Mouse (Mus musculus) stomach, postnatal 0 days (tissue): ENCODE results near the gene Stx17. TPM values are rescaled to one million over a fixed set of nuclear protein-coding genes. Genes with fewer than 3 reads are reported as not detected.
A peak's percentile ranks its signal among the peaks of the same experiment; 100 is the strongest.

ENCODE experiments used
- ATAC-seq: fragments of 200-750 bp; cut with Nextera tagmentation; 2 replicates; pipeline ENCODE4 v1.8.0; 2017; ENCODE audit not compliant: low FRiP score, low TSS enrichment
- DNase-seq: peaks from one replicate; pipeline ENCODE4 v3.0.0-alpha.2; 2016; ENCODE audit warnings: low spot score
- H3K27ac ChIP-seq: fragments of 300-500 bp; sonication (generic); replicated peaks from 2 replicates; pipeline ENCODE4 v1.5.1; 2014; ENCODE audit warnings: mild to moderate bottlenecking, control low read depth
- H3K27me3 ChIP-seq: fragments of 300-500 bp; sonication (generic); 2 replicates; pipeline ENCODE4 v1.6.1; 2014; ENCODE audit warnings: low read length; ENCODE audit not compliant: control insufficient read depth, insufficient read depth
- H3K36me3 ChIP-seq: fragments of 300-500 bp; sonication (generic); 2 replicates; pipeline ENCODE4 v1.6.1; 2014; ENCODE audit warnings: low read length, mixed read lengths; ENCODE audit not compliant: control insufficient read depth, insufficient read depth
- H3K4me1 ChIP-seq: fragments of 300-500 bp; sonication (generic); replicated peaks from 2 replicates; pipeline ENCODE4 v1.6.1; 2014; ENCODE audit warnings: antibody characterized with exemption; ENCODE audit not compliant: control insufficient read depth, insufficient read depth
- H3K4me2 ChIP-seq: fragments of 300-500 bp; sonication (generic); replicated peaks from 2 replicates; pipeline ENCODE4 v1.6.1; 2014; ENCODE audit warnings: low read depth, mild to moderate bottlenecking, control low read depth, moderate library complexity
- H3K4me3 ChIP-seq: fragments of 300-500 bp; sonication (generic); 2 replicates; pipeline ENCODE4 v1.5.1; 2014; ENCODE audit warnings: low read depth, low read length, control low read depth
- H3K9ac ChIP-seq: fragments of 300-500 bp; sonication (generic); 2 replicates; pipeline ENCODE4 v1.6.1; 2014; ENCODE audit warnings: mild to moderate bottlenecking, low read length, control low read depth, mixed read lengths
- H3K9me3 ChIP-seq: fragments of 300-500 bp; sonication (generic); 2 replicates; pipeline ENCODE4 v1.6.1; 2016; ENCODE audit warnings: low read length; ENCODE audit not compliant: control insufficient read depth
- CTCF ChIP-seq: IDR thresholded peaks from 2 replicates; pipeline ENCODE4 v1.5.1; 2016; ENCODE audit warnings: antibody characterized with exemption, low read depth, mild to moderate bottlenecking, moderate library complexity
- EP300 ChIP-seq: optimal IDR thresholded peaks from 2 replicates; pipeline ENCODE3; 2016; ENCODE audit warnings: antibody characterized with exemption
- WGBS: fragments of 180-500 bp; shearing (Covaris S2); extraction: QIAGEN DNeasy Blood & Tissue Kit; methylation state at CpG from one replicate; pipeline ENCODE4 v1.1.7; 2014; 5-methylcytosine and 5-hydroxymethylcytosine counted together
- polyA plus RNA-seq: library from polyadenylated mRNA; unstranded; fragments of >200 nt; fragmentation: Nextera tagmentation; extraction: Ambion mirVana; gene quantifications from 2 replicates; pipeline ENCODE4 v1.2.1, GENCODE M21; 2015

The Stx17 gene
- polyA plus RNA-seq, 1 experiment from 2014 or later, result 28.4 TPM

DNA sequence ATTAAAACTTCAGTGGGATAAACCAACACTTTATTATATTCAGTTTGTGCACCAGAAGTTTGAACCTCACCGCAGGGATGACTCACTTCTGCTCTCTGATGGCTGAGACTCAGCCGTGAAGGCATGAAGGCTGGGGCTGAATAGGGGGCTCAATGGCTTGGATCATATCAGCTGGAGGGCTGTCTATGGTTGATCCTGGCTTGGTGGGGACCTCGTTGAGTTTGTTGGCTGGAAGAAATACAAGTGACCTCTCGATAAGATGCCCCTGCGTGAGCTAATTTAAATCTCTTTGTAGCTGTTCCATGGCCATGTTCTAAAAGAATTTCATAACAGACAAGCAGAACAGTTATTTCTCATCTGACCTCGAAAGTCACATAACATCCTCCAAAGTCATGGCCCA lies 17.6 kb upstream of the Stx17 start:
- Histone ChIP-seq H3K4me2 (no peak overlapping the region), H3K36me3 (no peaks in the 10 kb centered on the region), H3K27ac (no peak overlapping the region), H3K4me1 (no peaks in the 10 kb centered on the region), H3K9me3 (no peaks in the 10 kb centered on the region), H3K4me3 (no peak overlapping the region), H3K27me3 (no peaks in the 10 kb centered on the region), H3K9ac (no peak overlapping the region)
- 89% methylated on average over 6 of the region's 6 CpGs for WGBS
- DNase-seq (no peak), ATAC-seq (no peak)
- TF ChIP-seq EP300 (no peak), CTCF (no peak)

GRCm38 (mm10) chr4:48108591-48108990 lies 16.1 kb upstream of the Stx17 start:
- ATAC-seq (no peak), DNase-seq (no peak)
- TF ChIP-seq EP300 (no peak), CTCF (peak; percentile 40)
- Histone ChIP-seq H3K27me3 (no peaks in the 10 kb centered on the region), H3K27ac (no peak overlapping the region), H3K36me3 (no peaks in the 10 kb centered on the region), H3K9me3 (no peaks in the 10 kb centered on the region), H3K4me2 (no peak overlapping the region), H3K9ac (no peak overlapping the region), H3K4me1 (no peaks in the 10 kb centered on the region), H3K4me3 (no peak overlapping the region)
- WGBS, result 59% methylated on average over 2 of the region's 2 CpGs

DNA sequence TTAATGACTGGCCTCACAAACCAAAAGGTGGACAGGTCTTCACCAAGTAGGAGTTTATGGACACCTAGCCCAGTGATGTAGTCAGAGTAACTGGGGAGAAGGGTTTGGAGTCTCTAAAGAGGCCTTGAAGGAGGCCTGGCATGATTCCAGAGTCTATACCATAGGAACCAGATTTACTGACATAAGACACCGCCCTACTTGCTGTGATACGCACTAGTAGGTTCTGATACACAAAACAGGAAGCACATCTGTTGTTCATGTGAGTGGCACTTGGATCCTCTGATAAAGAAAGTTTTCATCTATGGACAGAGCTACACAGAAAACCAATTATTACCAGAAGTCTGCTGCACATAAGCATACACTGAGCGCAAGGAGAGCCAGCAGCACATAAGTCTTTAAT lies 14.4 kb upstream of the Stx17 start:
- H3K4me3 ChIP-seq, result no peak overlapping the region
- H3K27ac ChIP-seq, result no peak overlapping the region
- ATAC-seq (no peak), DNase-seq (no peak)
- WGBS, result 76% methylated on average over 3 of the region's 3 CpGs
- no peaks in the 10 kb centered on the region for H3K27me3 ChIP-seq
- H3K4me1 ChIP-seq, result no peaks in the 10 kb centered on the region
- no peak overlapping the region for H3K4me2 ChIP-seq
- no peak overlapping the region for H3K9ac ChIP-seq
- TF ChIP-seq CTCF (no peak), EP300 (no peak)
- H3K9me3 ChIP-seq, result no peaks in the 10 kb centered on the region
- H3K36me3 ChIP-seq, result no peaks in the 10 kb centered on the region

DNA sequence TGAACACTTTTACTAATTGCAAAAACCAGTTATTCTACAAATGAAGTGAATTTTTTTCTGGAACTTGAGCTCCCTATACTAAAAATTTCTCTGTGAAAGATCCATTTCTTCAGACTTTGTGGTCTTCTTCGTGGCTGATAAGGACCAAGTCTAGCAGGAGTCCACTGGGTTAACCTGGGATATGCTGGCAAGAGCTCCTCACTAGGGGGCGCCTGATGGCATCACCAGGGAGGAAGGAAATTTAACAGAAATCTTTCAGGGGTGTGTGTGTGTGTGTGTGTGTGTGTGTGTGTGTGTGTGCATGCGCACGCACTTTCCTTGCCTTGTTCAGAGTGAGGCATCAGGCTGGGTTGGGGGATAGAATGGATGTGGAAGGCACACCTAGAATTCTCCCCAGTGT lies 8.5 kb upstream of the Stx17 start:
- 52% methylated on average over 4 of the region's 4 CpGs for WGBS
- H3K36me3 ChIP-seq, result no peaks in the 10 kb centered on the region
- H3K27ac ChIP-seq, result no peak overlapping the region
- H3K4me1 ChIP-seq, result no peaks in the 10 kb centered on the region
- DNase-seq (peak; percentile 22), ATAC-seq (no peak)
- no peak for TF ChIP-seq EP300
- TF ChIP-seq CTCF, result peak; percentile 60
- H3K4me2 ChIP-seq, result no peak overlapping the region
- H3K4me3 ChIP-seq, result no peak overlapping the region
- no peak overlapping the region for H3K9ac ChIP-seq
- no peaks in the 10 kb centered on the region for H3K27me3 ChIP-seq
- no peaks in the 10 kb centered on the region for H3K9me3 ChIP-seq

GRCm38 (mm10) chr4:48124416-48124772 lies 321 bp upstream of the Stx17 start:
- TF ChIP-seq EP300 (no peak), CTCF (no peak)
- Histone ChIP-seq H3K27me3 (no peaks in the 10 kb centered on the region), H3K36me3 (no peaks in the 10 kb centered on the region), H3K4me1 (no peaks in the 10 kb centered on the region), H3K4me2 (peak overlapping the region; percentile 84), H3K4me3 (peak overlapping the region; percentile 93), H3K27ac (peak overlapping the region; percentile 49; the same call in 1 of the 2 replicates), H3K9ac (peak overlapping the region; percentile 93; the same call in 1 of the 2 replicates), H3K9me3 (no peaks in the 10 kb centered on the region)
- 4% methylated on average over 9 of the region's 9 CpGs for WGBS
- ATAC-seq (peak; percentile 74), DNase-seq (no peak)

GRCm38 (mm10) chr4:48130314-48130713 lies 5.6 kb downstream of the Stx17 start:
- Histone ChIP-seq H3K9me3 (no peaks in the 10 kb centered on the region), H3K27me3 (no peaks in the 10 kb centered on the region), H3K4me1 (no peaks in the 10 kb centered on the region), H3K27ac (no peak overlapping the region), H3K9ac (no peak overlapping the region), H3K4me3 (no peak overlapping the region), H3K4me2 (no peak overlapping the region), H3K36me3 (peaks cover 9% of the 10 kb centered on the region)
- no peak for DNase-seq
- no peak for ATAC-seq
- 85% methylated on average over 6 of the region's 6 CpGs for WGBS
- TF ChIP-seq CTCF, result no peak
- TF ChIP-seq EP300, result no peak
